Mouse (Mus musculus) activated CD4-positive, CD25-positive, alpha-beta regulatory T cell, adult 4 months (primary cell): ENCODE data around the gene Tmem178b. TPM values are rescaled to one million over a fixed set of nuclear protein-coding genes. Genes with fewer than 3 reads are reported as not detected.

Source experiments
- ATAC-seq: one replicate; pipeline ENCODE4 v1.8.0; 2017
- polyA plus RNA-seq, 2 experiments: library from polyadenylated mRNA; unstranded; fragments of 100-300 nt; shearing (Covaris generic); gene quantifications; one replicate each; pipeline ENCODE4 v1.2.1; 2017

Gene Tmem178b
- polyA plus RNA-seq, 2 experiments from 2014 or later: not detected

DNA sequence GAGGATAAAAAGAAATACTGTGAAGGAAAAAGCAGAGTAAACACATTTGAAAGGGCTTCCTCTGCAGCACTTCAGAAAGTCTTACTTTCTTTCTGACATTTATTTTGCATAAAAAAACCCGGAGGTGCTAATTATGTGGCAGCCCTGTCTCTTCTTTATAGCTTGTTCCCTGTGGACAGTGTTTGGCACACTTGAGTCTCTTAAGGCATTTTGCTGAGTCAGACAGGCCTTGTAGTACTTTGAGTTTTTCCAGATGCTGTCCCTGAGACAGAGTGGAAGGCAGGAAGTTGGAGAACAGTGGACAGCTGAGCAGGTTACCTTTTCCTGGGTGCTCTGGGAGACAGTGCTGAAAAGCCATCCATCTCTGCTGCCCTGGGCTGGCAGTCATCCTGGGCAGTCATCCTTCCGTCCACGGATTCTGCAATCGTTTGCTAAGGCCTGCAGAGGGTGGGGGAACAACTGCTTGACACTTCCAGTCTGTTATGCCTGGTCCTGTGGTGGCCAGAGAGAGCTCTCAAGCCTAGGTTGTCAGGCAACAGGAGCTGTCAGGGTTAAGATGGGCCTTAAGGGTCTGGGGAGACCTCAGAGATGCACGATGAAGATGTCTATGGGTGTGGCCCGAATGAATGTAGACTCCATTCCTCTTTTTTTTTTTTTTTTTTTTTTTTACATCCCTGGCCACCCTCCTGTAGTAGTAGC lies 46.1 kb downstream of the Tmem178b start:
- no peak for ATAC-seq

DNA sequence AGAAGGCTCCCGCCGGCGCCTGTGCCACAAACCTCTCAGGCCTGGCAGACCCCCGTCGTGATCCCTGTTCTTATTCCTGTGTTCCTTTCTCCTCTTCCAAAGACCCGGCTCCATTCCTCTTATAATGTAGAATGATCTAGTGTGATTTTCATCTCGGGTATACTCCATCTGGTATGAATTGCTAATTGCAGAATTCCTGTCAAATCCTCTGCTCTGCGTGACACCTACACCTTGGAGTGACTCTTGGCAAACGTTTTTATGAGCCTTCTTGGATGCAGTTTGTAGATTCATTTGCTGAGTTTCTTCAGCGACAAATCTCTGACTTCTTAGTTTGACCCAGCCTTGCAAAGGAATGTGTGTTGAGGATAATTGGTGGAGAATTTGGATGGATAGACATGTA lies 53.4 kb downstream of the Tmem178b start:
- no peak for ATAC-seq

- ATAC-seq: no peak
These were observed 63.5 kb downstream of the Tmem178b start for GRCm38 (mm10) chr6:39936590-39936989.

GRCm38 (mm10) chr6:39940920-39941319 lies 67.8 kb downstream of the Tmem178b start:
- no peak for ATAC-seq

- ATAC-seq: no peak
These were observed 71.8 kb downstream of the Tmem178b start for GRCm38 (mm10) chr6:39944854-39945253.

- ATAC-seq: no peak
These were observed 72.8 kb downstream of the Tmem178b start for GRCm38 (mm10) chr6:39945670-39946440.

- no peak for ATAC-seq
These were observed 73.5 kb downstream of the Tmem178b start for GRCm38 (mm10) chr6:39946601-39947000.

GRCm38 (mm10) chr6:39953951-39954350 lies 80.9 kb downstream of the Tmem178b start:
- no peak for ATAC-seq

- ATAC-seq: no peak
These were observed 82.1 kb downstream of the Tmem178b start for GRCm38 (mm10) chr6:39955211-39955610.

DNA sequence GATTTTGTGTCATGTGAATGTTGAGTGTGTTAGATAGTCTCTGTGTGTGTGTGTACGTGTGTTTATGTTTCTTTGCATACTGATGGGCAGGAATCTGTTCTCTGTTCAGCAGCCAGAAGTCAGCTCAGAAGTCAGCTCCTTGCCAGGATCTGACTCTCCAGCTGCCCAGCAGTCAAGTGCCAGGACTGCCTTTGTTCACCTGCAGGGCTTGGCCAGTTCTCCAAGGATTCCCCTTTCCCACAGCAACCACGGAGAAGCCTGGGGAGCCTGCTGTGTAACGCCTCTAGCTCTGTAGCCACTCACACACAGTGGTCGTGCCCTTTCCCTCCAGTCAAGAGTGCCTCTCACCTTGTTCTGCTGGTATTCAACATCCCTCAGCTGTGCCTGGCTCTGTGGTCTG lies 91.5 kb downstream of the Tmem178b start:
- no peak for ATAC-seq

DNA sequence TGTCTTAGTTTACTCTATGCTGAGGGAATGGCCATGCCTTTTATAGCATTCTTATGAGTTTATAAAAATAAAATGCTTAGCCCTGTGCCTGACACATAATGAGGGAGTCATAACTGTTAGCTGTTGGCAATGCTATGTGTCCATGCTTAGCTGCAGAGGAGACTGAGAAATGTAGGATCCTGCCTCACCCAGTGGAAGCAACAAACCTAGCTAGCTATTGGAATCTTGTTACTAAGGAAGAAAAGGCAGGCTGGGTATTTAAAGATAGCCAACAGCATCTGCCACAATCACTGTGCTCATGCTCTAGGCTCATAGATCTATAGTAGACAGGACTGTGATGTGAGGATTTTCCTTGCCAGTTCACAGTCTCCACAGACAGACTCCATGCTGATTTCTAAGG lies 97.2 kb downstream of the Tmem178b start:
- ATAC-seq: no peak

DNA sequence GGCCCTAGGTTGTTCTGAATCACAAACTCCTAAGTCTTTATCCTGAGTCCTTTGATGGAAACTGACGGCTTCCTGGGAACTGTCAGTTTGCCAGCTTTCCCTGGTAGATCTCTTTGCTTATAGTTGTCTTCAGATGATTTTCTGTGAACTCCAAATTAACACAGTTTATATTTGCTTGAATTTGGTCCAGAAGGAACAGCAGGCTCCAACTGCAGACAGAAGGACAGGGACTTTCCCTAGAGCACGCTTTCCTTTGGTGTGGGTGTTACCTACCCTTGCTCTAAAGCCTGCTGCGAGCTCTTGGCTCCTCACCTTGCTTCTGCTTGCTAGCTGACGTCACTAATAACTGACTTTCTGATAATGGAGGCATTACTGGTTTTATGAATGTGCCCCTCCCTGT lies 105.9 kb downstream of the Tmem178b start:
- no peak for ATAC-seq

DNA sequence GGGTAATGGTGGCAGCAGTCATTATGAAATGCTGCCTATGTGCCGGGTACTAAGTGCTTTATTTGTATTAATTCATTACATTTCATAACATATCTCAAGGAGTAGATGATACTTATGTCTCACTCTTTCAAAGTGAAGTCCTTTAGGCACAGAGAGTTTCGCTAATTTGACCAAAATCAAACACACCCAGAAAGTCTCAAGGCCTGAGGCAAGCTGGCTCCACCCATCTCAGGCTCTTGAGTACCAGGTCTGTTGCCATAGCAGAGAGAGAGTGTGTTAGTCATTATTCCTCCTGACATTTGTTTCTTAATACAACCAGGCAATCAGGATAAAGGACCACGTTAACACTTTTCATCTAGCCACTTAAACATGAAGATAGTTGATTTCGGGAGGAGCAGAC lies 117.7 kb downstream of the Tmem178b start:
- no peak for ATAC-seq

DNA sequence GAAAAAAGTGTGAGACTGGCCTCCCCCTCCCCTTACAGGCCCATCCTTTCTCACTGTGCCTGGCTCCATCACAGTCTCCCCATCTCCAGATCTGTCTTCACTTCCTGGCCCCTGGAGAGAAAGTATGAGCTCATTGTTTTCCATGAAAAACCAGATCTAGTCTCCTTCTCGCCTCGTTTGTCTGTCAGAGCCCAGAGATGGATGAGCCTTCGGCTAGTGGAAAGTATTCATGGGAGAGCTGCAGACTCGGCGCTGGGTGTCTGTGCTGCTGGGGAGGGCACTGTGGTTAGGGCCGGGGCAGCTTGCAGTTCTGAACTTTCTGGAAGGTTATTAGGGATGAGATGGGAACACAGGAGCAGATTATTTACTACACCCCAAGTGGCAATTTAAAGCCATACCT lies 118.9 kb downstream of the Tmem178b start:
- no peak for ATAC-seq

DNA sequence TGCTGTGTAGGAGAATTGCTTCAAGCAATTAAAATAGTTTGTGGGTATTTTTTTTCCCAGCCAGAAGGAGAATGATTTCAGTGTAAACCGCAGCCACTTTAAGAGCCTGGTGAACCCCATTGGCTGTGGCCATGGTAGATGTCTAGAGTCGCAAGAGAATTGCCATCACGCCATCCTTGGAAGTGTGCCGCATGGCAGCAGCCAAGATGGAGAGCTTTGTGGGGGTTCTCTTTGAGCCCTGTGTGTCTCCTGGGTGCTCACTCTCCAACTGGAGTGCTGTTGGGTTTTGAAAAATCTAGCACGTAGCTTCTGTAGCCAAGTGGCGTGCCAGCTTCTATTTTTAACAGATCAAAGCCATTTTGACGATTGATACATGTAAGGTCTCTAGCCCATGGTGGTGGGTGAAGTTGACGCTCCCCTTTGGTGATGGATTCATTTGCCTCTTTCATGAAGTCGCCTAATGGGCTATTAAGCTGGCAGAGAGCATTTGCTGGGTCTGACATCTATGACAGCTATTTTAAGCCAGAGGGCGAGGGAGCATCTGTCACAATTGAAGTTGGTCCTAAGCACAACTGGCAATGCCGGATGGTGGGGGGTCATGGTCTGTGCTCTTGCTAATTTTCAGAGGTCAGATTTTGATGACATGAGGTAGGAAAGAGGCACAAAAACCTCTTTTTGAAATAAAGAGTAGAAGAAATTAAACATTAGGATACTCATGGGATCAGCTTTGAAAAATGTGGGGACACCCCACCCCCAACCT lies 133.1 kb downstream of the Tmem178b start:
- ATAC-seq: no peak

DNA sequence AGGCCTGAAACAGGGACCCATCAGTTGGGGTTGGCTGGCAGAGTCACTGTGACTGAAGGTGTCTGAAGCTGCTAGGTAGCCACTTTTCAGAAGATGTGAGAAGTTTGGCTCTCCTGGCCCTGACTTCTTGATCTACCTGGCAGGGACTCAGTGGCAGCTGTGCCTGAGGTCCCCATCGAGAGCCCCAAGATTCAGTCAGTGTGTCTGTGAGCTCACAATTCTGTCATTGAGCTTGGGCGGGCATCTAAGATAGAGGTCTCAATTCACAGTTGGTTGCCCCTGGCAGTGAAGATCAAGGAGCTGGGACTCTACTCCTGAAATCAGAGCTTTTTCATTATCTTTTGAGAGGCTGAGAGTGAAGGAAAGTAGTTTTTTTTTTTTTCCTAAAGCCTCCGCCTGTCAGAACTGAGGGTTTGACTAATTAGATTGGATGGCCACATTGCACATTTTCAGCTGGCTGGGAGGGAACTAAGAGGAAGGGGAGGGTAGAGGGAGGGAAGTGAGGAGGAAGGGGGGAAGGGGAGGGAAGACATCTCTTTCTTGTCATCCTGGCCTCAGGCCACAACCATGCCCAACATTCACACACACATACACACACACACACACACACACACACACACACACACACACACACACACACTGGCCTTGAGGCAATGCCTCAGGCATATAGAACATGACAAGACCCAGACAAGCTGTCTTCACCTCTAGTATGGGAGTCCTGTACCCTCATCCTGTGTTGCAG lies 135.3 kb downstream of the Tmem178b start:
- ATAC-seq: no peak

- no peak for ATAC-seq
These were observed 136.6 kb downstream of the Tmem178b start for GRCm38 (mm10) chr6:40009718-40010117.

GRCm38 (mm10) chr6:40011066-40011465 lies 138.0 kb downstream of the Tmem178b start:
- ATAC-seq: no peak

DNA sequence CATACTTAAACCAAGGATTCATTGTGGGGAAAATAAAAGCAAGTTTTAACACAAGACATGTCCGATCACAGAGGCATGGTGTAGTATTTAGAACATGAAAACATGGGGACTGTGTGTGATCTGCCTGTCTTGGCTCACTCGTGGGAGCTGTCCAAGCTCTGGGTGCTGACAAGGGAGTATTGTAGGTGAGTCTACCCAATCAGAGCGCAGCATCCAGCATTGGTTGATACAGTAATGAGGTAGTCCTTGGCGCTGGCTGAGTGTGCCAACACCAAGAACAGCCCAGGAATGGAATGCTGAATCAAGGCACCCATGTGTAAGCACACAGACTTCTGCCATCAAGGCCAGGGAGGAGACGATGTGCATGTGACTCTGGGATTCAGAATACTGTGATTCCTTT lies 138.5 kb downstream of the Tmem178b start:
- no peak for ATAC-seq

DNA sequence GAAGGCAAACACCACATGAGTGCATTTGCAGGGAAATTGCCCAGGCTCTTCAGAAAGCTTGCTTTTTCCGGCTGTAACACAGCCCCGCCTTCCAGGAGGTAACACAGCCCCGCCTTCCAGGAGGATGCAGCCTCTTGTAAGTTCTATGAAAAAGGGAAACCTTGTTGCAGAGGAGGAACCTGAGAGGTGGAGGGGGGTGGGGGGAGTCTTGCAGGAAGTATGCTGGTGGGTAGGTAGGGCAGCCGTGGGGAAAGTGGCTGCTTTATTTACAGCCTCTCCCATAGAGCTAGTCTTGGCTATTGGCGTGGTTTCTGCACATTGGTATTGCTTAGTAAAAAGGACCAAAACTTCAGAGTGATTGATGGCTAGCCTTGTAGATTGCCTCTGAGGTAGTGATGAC lies 140.3 kb downstream of the Tmem178b start:
- ATAC-seq: no peak

- no peak for ATAC-seq
These were observed 142.1 kb downstream of the Tmem178b start for GRCm38 (mm10) chr6:40015185-40015584.

DNA sequence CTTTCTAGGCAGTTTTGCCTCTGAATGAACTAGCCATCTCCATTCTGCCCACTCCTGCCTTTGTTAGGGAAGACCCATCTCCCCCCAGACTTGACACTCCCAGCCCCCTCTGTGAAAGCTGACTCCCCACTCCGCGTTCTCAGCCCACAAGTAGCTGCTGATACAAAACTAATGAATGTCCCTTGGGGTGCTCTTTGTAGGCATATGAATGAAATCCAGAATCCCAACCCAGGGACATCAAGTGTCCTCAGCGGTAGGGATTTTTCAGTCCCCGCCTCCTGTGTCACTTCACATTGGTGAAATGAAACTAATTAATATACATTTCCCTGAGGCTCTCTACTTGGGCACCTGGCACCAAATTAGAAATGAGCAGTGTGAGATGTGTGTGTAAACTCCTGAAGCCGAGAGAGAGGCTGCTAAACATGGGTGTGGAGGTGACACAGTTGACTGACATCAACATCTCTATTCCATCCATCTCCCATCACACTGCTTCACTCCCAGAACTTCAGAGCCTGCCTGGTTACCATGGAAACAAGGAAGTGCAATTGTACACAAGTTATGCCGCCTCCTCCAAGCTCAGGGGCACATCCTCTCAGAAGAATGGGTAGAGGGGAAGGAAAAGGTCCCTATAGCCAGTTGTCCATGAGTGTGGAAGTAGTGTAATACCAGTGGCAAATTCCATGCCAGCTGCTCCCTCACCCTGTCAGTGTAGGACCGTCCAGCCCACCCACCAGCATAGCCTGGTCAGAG lies 142.8 kb downstream of the Tmem178b start:
- no peak for ATAC-seq
